Mouse (Mus musculus): Measurements from ENCODE around the gene Ttc28. TPM values are rescaled to one million over a fixed set of nuclear protein-coding genes. Genes with fewer than 3 reads are reported as not detected.

Ttc28 gene
- polyA plus RNA-seq, 1 experiment from 2014 or later, result 22.8 TPM

DNA sequence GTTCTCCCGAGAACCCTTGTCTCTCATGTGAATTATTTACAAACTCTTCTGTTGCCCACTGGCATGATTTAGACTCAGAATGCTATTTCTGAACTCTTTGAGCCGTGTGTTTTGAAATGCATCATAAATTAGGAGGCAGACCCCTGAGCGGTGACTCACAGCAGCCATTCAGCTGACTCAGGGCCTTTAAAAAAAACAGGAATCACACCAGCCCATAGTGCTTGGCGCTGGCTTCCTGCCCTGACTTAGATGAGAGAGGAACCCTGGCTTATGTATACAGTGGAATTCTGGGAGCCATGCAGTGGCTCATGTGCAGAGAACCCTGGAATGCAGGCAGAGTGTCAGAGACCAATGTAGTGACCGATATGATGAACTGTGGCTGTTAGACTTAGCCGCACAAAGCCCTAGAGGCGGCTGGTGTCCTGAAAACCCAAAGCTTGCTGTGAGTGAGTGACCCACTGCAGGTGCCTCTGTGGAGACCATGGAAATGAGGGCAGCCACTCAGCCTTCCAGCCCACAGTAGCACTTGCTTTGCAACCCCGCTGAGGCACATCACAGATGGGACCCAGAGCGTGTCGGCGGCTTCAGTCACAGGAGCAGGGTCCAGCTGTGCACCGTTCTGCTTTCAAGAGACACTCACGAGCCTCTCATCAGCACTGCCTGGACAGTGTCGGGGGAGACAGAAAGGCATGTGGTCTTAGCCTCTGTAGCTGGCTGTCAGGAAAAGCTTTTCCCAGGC is 348.9 kb downstream of the Ttc28 start:
- H3K36me3 ChIP-seq (ENCODE audit: poor library complexity, severe bottlenecking), result peaks cover 81% of the 10 kb centered on the region
- ATAC-seq, result no peak
- H3K4me1 ChIP-seq, result peaks cover 55% of the 10 kb centered on the region
- no peaks in the 10 kb centered on the region for H3K27me3 ChIP-seq
- 52% methylated on average over 14 of the region's 14 CpGs for WGBS
- H3K27ac ChIP-seq, result 0 out of 2 replicates have a peak overlapping the region, but pooled peaks have one; percentile 40
- no peaks in the 10 kb centered on the region for H3K9me3 ChIP-seq (replicated peaks)
- no peak overlapping the region for H3K4me3 ChIP-seq
- peak overlapping the region; percentile 26 for H3K9ac ChIP-seq
- H3K4me2 ChIP-seq, result no peak overlapping the region

DNA sequence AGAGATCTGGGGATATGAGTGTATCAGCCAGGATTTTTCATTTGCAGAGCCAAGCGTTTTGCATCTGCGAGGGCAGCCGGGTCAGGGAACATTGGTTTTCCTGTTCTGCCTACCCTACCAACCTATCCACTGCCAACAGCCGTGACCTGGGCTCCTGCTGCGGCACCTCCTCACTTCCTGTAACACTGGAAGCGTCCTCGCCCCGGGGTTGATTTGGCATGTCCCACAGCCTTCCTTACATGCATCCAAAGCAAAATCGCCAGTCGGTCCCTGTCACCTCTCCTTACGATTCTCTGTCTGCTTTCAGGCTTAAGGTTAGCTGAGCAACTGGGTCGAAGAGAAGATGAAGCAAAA is 349.4 kb downstream of the Ttc28 start:
- Histone ChIP-seq H3K4me3 (no peak overlapping the region), H3K27me3 (no peaks in the 10 kb centered on the region), H3K36me3 (ENCODE audit: poor library complexity, severe bottlenecking) (peaks cover 76% of the 10 kb centered on the region), H3K4me2 (no peak overlapping the region), H3K9ac (peak overlapping the region; percentile 26; the same call in 1 of the 2 replicates), H3K4me1 (peaks cover 55% of the 10 kb centered on the region), H3K9me3 (replicated peaks) (no peaks in the 10 kb centered on the region), H3K27ac (0 out of 2 replicates have a peak overlapping the region, but pooled peaks have one; percentile 40)
- ATAC-seq, result no peak
- WGBS, result 85% methylated on average over 12 of the region's 12 CpGs

GRCm38 (mm10) chr5:111229671-111230070 is 350.1 kb downstream of the Ttc28 start:
- Histone ChIP-seq H3K27ac (no peak overlapping the region), H3K9me3 (replicated peaks) (no peaks in the 10 kb centered on the region), H3K27me3 (no peaks in the 10 kb centered on the region), H3K4me3 (no peak overlapping the region), H3K4me2 (no peak overlapping the region), H3K4me1 (peaks cover 58% of the 10 kb centered on the region), H3K9ac (no peak overlapping the region), H3K36me3 (ENCODE audit: poor library complexity, severe bottlenecking) (peaks cover 70% of the 10 kb centered on the region)
- WGBS, result 65% methylated on average over 3 of the region's 3 CpGs
- no peak for ATAC-seq

DNA sequence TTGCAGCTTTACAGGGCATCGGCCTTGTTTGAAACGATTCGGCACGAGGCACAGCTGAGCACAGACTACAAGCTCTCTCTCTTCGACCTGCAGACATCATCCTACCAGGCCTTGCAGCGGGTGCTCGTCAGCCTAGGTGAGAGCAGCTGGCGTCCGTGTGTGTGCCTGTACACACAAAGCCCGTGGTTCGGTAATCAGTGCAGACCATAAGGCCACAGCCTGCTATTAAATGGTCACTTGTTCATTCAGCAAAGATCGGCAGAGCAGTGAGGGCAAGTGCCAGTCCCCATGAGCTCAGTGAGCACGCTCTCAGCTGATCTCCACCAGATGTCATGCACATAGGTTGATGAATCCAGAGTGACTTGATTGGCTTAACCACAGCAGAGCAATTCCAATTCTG is 351.4 kb downstream of the Ttc28 start:
- 61% methylated on average over 13 of the region's 13 CpGs for WGBS
- peaks cover 63% of the 10 kb centered on the region for H3K4me1 ChIP-seq
- 0 out of 2 replicates have a peak overlapping the region, but pooled peaks have one; percentile 13 for H3K9ac ChIP-seq
- H3K27me3 ChIP-seq, result no peaks in the 10 kb centered on the region
- H3K36me3 ChIP-seq (ENCODE audit: poor library complexity, severe bottlenecking), result peaks cover 64% of the 10 kb centered on the region
- no peak overlapping the region for H3K4me3 ChIP-seq
- H3K27ac ChIP-seq, result peak overlapping the region; percentile 65
- peak; percentile 19; the same call in 1 of the 2 replicates for ATAC-seq
- no peaks in the 10 kb centered on the region for H3K9me3 ChIP-seq (replicated peaks)
- H3K4me2 ChIP-seq, result no peak overlapping the region

DNA sequence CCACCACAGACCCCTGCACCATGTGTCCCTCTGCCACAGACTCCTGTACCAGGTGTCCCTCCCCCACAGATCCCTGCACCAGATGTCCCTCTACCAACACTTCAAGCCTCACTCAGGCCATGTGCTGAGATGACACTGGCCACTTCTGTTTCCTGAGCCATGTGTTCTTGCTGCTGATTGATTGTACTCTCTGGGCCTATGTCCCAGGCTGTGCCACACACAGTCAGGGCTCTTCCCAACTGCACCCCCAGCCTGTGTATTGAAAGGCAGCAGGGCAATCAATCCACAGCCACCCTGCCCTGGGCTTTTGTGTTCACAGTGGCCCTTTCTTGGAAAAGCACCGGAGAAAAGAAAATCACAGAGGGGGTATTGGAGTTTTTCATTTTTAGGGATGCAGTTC is 352.2 kb downstream of the Ttc28 start:
- H3K9ac ChIP-seq, result peak overlapping the region; percentile 31; the same call in 1 of the 2 replicates
- H3K27ac ChIP-seq, result peak overlapping the region; percentile 66
- no peaks in the 10 kb centered on the region for H3K27me3 ChIP-seq
- H3K4me2 ChIP-seq, result no peak overlapping the region
- H3K4me1 ChIP-seq, result peaks cover 60% of the 10 kb centered on the region
- H3K36me3 ChIP-seq (ENCODE audit: poor library complexity, severe bottlenecking), result peaks cover 64% of the 10 kb centered on the region
- no peaks in the 10 kb centered on the region for H3K9me3 ChIP-seq (replicated peaks)
- ATAC-seq, result peak; percentile 30; the same call in 1 of the 2 replicates
- H3K4me3 ChIP-seq, result no peak overlapping the region
- WGBS, result 23% methylated on average over 1 of the region's 1 CpGs

DNA sequence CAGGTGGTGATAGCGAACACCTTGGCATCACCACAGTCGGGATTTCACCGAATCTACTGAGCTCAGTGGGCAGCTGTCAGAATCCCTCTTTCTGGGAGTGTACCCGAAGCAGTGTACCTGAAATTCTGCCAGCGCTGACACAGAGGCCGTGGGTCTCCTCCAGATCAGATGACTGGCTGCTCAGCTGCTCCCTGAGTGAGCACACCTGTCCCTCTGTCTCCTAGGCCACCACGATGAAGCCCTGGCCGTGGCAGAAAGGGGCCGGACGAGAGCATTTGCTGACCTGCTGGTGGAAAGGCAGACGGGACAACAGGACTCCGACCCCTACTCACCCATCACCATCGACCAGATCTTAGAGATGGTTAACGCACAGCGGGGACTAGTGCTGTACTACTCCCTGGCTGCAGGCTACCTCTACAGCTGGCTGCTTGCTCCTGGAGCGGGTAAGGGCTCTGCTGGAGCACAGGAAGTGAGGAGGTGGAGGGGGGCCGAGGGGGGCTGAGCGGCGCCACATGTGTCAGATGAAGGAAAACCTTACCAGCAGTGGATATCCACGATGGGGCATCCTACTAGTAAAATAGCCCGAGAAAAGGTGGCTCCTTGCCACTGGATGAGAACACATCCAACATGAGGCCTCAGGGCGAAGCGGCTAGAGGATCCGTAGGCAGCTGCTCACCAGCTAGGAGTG is 353.6 kb downstream of the Ttc28 start:
- H3K9me3 ChIP-seq (replicated peaks), result no peaks in the 10 kb centered on the region
- H3K36me3 ChIP-seq (ENCODE audit: poor library complexity, severe bottlenecking), result peaks cover 70% of the 10 kb centered on the region
- ATAC-seq, result no peak
- no peak overlapping the region for H3K4me3 ChIP-seq
- peak overlapping the region; percentile 7; the same call in 1 of the 2 replicates for H3K27ac ChIP-seq
- WGBS, result 82% methylated on average over 24 of the region's 24 CpGs
- H3K4me1 ChIP-seq, result peaks cover 47% of the 10 kb centered on the region
- H3K27me3 ChIP-seq, result no peaks in the 10 kb centered on the region
- H3K4me2 ChIP-seq, result no peak overlapping the region
- no peak overlapping the region for H3K9ac ChIP-seq

DNA sequence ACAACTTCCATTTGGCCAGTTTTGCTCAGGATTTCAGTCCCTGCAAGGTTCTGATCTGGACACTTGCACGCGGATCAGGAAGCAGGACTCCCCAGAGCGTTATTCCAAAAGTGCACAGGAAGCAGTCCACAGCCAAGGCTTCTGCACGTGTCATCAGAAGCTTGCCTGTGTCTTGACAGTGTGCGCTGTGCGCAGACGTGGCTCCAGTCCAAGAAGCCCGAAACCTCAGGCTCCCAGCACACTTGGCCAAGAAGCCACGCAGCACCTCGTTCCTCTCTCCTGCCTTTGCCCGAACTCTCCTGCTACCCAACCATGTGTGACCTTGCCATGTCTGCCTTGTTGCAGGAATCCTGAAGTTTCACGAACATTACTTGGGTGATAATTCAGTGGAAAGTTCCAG is 355.5 kb downstream of the Ttc28 start:
- H3K36me3 ChIP-seq (ENCODE audit: poor library complexity, severe bottlenecking), result peaks cover 75% of the 10 kb centered on the region
- no peak for ATAC-seq
- 88% methylated on average over 12 of the region's 12 CpGs for WGBS
- H3K4me1 ChIP-seq, result peaks cover 29% of the 10 kb centered on the region
- H3K27me3 ChIP-seq, result no peaks in the 10 kb centered on the region
- no peak overlapping the region for H3K4me2 ChIP-seq
- H3K4me3 ChIP-seq, result no peak overlapping the region
- no peak overlapping the region for H3K27ac ChIP-seq
- H3K9ac ChIP-seq, result no peak overlapping the region
- H3K9me3 ChIP-seq (replicated peaks), result no peaks in the 10 kb centered on the region

DNA sequence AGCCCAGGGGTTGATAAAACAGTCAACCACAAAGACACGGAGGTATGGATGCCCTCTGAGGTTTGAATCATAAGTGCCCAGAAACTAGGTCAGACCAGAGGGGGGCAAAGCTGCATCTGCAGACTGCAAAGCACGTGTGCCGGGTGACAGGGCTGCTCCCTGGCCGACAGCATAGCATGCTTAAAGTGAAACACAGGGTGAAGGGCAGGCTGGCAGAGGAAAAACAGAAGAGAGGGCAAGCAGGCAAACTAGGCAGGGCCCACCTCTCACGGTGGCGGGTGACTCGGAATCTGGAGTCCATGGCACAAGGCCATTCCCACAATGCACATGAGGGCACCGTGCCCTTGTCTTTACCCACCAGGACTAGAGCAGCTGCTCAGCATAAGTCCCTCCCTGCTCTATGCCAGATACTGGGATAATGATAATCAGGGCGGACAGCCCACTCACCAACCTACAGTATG is 357.6 kb downstream of the Ttc28 start:
- Histone ChIP-seq H3K9me3 (replicated peaks) (no peaks in the 10 kb centered on the region), H3K9ac (0 out of 2 replicates have a peak overlapping the region, but pooled peaks have one; percentile 8), H3K4me2 (no peak overlapping the region), H3K4me1 (peaks cover 17% of the 10 kb centered on the region), H3K27me3 (no peaks in the 10 kb centered on the region), H3K27ac (0 out of 2 replicates have a peak overlapping the region, but pooled peaks have one; percentile 35), H3K4me3 (no peak overlapping the region), H3K36me3 (ENCODE audit: poor library complexity, severe bottlenecking) (peaks cover 67% of the 10 kb centered on the region)
- no peak for ATAC-seq
- WGBS, result 90% methylated on average over 9 of the region's 9 CpGs

GRCm38 (mm10) chr5:111239223-111239622 is 359.6 kb downstream of the Ttc28 start:
- H3K36me3 ChIP-seq (ENCODE audit: poor library complexity, severe bottlenecking), result peaks cover 60% of the 10 kb centered on the region
- no peak overlapping the region for H3K4me2 ChIP-seq
- 0 out of 2 replicates have a peak, but pooled peaks have one; percentile 27 for ATAC-seq
- WGBS, result 46% methylated on average over 7 of the region's 7 CpGs
- H3K27ac ChIP-seq, result no peak overlapping the region
- no peaks in the 10 kb centered on the region for H3K9me3 ChIP-seq (replicated peaks)
- no peak overlapping the region for H3K9ac ChIP-seq
- no peaks in the 10 kb centered on the region for H3K27me3 ChIP-seq
- H3K4me3 ChIP-seq, result no peak overlapping the region
- H3K4me1 ChIP-seq, result peaks cover 22% of the 10 kb centered on the region; the same call in 1 of the 2 replicates

- Histone ChIP-seq H3K27ac (no peak overlapping the region), H3K9me3 (replicated peaks) (no peaks in the 10 kb centered on the region), H3K27me3 (no peaks in the 10 kb centered on the region), H3K4me1 (peaks cover 15% of the 10 kb centered on the region), H3K36me3 (ENCODE audit: poor library complexity, severe bottlenecking) (peaks cover 29% of the 10 kb centered on the region), H3K4me2 (no peak overlapping the region), H3K4me3 (no peak overlapping the region), H3K9ac (no peak overlapping the region)
- no peak for ATAC-seq
- 39% methylated on average over 14 of the region's 14 CpGs for WGBS
Measured at GRCm38 (mm10) chr5:111243447-111244040, 363.9 kb downstream of the Ttc28 start.

DNA sequence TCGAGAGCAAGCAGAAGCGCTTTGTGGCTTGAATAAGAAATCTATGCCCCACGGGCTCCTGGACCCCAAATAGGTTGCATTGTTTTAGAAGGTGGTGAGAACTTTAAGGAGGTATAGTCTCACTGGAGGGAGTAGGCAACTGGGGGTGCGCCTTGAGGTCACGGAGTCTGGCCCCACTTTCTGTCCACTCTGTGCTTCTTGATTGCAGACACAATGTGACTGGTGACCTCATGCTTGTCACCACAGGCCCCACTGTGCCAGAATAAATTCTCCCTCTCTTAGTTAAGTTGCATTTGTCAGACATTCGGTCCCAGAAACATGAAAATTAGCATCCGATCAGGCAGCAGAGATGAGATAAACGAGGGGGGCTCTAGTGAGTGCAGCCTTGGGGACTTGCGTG is 364.5 kb downstream of the Ttc28 start:
- H3K4me2 ChIP-seq, result no peak overlapping the region
- no peak for ATAC-seq
- WGBS, result 66% methylated on average over 9 of the region's 9 CpGs
- H3K27me3 ChIP-seq, result no peaks in the 10 kb centered on the region
- H3K4me3 ChIP-seq, result no peak overlapping the region
- H3K36me3 ChIP-seq (ENCODE audit: poor library complexity, severe bottlenecking), result peaks cover 24% of the 10 kb centered on the region
- H3K9me3 ChIP-seq (replicated peaks), result no peaks in the 10 kb centered on the region
- H3K4me1 ChIP-seq, result peaks cover 15% of the 10 kb centered on the region
- no peak overlapping the region for H3K27ac ChIP-seq
- no peak overlapping the region for H3K9ac ChIP-seq

All from forebrain, embryonic 13.5 days (tissue).